Mouse (Mus musculus) megakaryocyte, embryonic 14.5 days (primary cell): ENCODE data around the gene Pip4k2c. TPM values are rescaled to one million over a fixed set of nuclear protein-coding genes. Genes with fewer than 3 reads are reported as not detected.
A peak's percentile ranks its signal among the peaks of the same experiment; 100 is the strongest.
"Not testable (repeated sequence)": the region's sequence is repeated elsewhere in the genome, so short reads cannot be mapped to it uniquely, and the experiment has no call there.

Experiments used
- H3K27me3 ChIP-seq: replicated peaks from 2 replicates; pipeline ENCODE3; 2012; ENCODE audit warnings: inconsistent platforms
- H3K36me3 ChIP-seq: replicated peaks from 2 replicates; pipeline ENCODE3; 2012; ENCODE audit warnings: low read length, inconsistent platforms, mixed read lengths
- H3K4me1 ChIP-seq: 2 replicates; pipeline ENCODE4 v1.6.1; 2012; ENCODE audit warnings: inconsistent platforms
- H3K4me3 ChIP-seq: replicated peaks from 2 replicates; pipeline ENCODE3; 2012; ENCODE audit warnings: moderate library complexity, mild to moderate bottlenecking, inconsistent platforms
- H3K9me3 ChIP-seq: 2 replicates; pipeline ENCODE4 v1.6.1; 2012; ENCODE audit warnings: inconsistent platforms
- FLI1 ChIP-seq: IDR thresholded peaks from 2 replicates; pipeline ENCODE4 v1.6.1; 2012; ENCODE audit warnings: low read length, inconsistent platforms, mixed read lengths
- GATA1 ChIP-seq: IDR thresholded peaks from 3 replicates; pipeline ENCODE4 v1.6.1; 2012; ENCODE audit warnings: mixed read lengths, low read length, inconsistent platforms, borderline replicate concordance
- polyA plus RNA-seq: library from polyadenylated mRNA; stranded (reverse); fragments of >175 nt; gene quantifications from 2 replicates; pipeline ENCODE4 v1.2.3, GENCODE M21; 2012; ENCODE audit warnings: low replicate concordance; ENCODE audit not compliant: insufficient read depth

Gene Pip4k2c
- polyA plus RNA-seq, 1 experiment: 19.6 TPM

DNA sequence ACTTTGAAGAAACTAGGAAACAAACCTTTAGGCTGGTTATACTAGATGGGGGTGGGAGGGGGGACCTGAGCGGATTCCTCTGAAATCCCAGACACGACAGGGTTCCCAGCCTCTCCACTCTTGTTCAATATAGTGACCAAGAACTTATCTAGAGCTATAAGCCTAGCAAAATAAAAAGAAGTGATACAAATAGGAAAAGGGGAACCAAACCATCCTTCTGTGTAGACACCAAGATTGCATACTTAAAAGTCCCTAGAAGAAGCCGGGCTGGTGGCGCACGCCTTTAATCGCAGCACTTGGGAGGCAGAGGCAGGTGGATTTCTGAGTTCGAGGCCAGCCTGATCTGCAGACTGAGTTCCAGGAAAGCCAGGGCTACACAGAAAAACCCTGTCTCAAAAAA lies 58.1 kb downstream of the Pip4k2c start:
- Histone ChIP-seq H3K4me3 (no peak overlapping the region), H3K27me3 (peaks cover 2% of the 10 kb centered on the region), H3K36me3 (no peaks in the 10 kb centered on the region), H3K4me1 (peaks cover 19% of the 10 kb centered on the region), H3K9me3 (0 out of 2 replicates have a peak, but pooled peaks cover 4% of the 10 kb centered on the region)
- TF ChIP-seq GATA1: no peak
- TF ChIP-seq FLI1: no peak

DNA sequence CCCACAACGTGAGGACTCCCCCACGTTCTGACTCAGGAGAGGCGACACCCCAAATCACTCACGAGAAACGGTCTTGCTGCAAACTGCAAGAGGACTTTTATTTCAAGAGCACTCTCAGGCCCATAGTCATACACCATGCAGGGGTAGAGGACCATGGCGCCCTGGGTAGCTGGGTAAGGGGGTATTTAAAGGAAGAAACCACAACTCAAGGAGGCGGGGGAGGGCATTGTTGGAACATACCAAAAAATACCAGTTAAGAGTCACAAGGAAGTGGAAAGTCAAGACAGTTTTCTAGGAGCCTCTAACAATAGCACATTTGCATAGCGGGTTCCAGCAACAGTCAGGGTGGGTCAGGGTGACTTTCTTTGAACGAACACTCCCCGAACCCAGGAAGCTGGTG lies 58.8 kb downstream of the Pip4k2c start:
- not testable (repeated sequence) for H3K4me3 ChIP-seq, H3K36me3 ChIP-seq, H3K27me3 ChIP-seq, H3K9me3 ChIP-seq
- peaks cover 19% of the 10 kb centered on the region for H3K4me1 ChIP-seq

DNA sequence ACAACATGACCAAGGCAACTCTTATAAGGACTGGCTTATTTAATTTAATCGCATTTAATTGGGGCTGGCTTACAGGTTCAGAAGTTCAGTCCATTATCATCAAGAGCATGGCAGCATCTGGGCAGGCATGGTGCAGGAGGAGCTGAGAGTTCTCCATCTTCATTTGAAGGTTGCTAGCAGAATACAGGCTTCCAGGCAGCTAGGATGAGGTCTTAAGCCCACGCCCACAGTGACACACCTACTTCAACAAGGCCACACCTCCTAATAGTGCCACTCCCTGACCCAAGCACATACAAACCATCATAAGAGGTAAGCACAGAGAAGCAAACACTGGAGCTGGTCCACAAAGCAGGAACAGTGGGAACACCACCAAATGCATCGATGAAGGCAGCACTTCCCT lies 60.2 kb downstream of the Pip4k2c start:
- not testable (repeated sequence) for H3K4me3 ChIP-seq, H3K27me3 ChIP-seq, H3K36me3 ChIP-seq, H3K9me3 ChIP-seq
- H3K4me1 ChIP-seq: peaks cover 22% of the 10 kb centered on the region

- peak overlapping the region; percentile 68 for H3K4me3 ChIP-seq
- TF ChIP-seq GATA1 (no peak), FLI1 (no peak)
- H3K36me3 ChIP-seq: no peaks in the 10 kb centered on the region
- H3K9me3 ChIP-seq: 0 out of 2 replicates have a peak, but pooled peaks cover 4% of the 10 kb centered on the region
- H3K4me1 ChIP-seq: peaks cover 22% of the 10 kb centered on the region
- peaks cover 4% of the 10 kb centered on the region for H3K27me3 ChIP-seq
Observed at GRCm38 (mm10) chr10:127150471-127150872, 60.9 kb downstream of the Pip4k2c start.

DNA sequence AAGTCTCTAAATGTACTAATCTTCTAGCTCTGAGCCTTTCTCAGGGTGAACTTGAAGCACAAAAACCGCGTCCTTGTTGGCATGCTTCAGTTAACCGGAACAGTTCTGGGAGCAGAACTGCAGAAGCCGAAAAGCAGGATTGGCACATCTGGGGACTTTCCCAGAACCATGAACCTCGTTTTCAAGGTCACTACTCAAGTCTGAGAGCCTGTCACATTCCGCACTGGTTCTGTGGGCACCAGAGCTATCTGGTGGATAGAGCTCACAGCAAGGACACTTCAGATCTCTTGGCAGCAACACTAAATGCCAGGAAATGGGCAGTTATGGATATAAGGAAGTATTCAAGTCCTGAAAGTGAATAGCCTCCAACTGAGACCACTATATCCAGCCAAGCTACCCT lies 64.2 kb downstream of the Pip4k2c start:
- TF ChIP-seq GATA1 (no peak), FLI1 (no peak)
- peaks cover 8% of the 10 kb centered on the region; the same call in 1 of the 2 replicates for H3K9me3 ChIP-seq
- no peaks in the 10 kb centered on the region for H3K36me3 ChIP-seq
- H3K27me3 ChIP-seq: peaks cover 4% of the 10 kb centered on the region
- no peak overlapping the region for H3K4me3 ChIP-seq
- H3K4me1 ChIP-seq: peaks cover 22% of the 10 kb centered on the region

Other genes starting within 250 kb of the Pip4k2c start
- 27.8 and 40.9 TPM in 2 replicates for gene Ctdsp2, start 232.9 kb downstream of the Pip4k2c start, polyA plus RNA-seq
- 0.70 TPM in 1 of 2 replicates, not detected in the other for gene Avil, start 210.9 kb downstream of the Pip4k2c start, polyA plus RNA-seq
- 19.8 and 35.4 TPM in 2 replicates for gene Tsfm, start 180.7 kb downstream of the Pip4k2c start, polyA plus RNA-seq
- 1.9 and 12.1 TPM in 2 replicates for gene Mettl1, start 170.2 kb downstream of the Pip4k2c start, polyA plus RNA-seq
- 0.08 TPM in 1 of 2 replicates, not detected in the other for gene Eef1akmt3, start 170.1 kb downstream of the Pip4k2c start, polyA plus RNA-seq
- gene Cyp27b1, start 163.3 kb downstream of the Pip4k2c start, polyA plus RNA-seq: 0.15 TPM in 1 of 2 replicates, not detected in the other
- gene March9, start 151.4 kb downstream of the Pip4k2c start, polyA plus RNA-seq: 1.3 and 3.3 TPM in 2 replicates
- 288 and 833 TPM in 2 replicates for gene Cdk4, start 148.1 kb downstream of the Pip4k2c start, polyA plus RNA-seq
- gene Tspan31, start 141.3 kb downstream of the Pip4k2c start, polyA plus RNA-seq: 4.8 and 51.5 TPM in 2 replicates
- 26.5 and 79.5 TPM in 2 replicates for gene Agap2, start 136.3 kb downstream of the Pip4k2c start, polyA plus RNA-seq
- gene Os9, start 90.5 kb downstream of the Pip4k2c start, polyA plus RNA-seq: 140 and 267 TPM in 2 replicates
- gene B4galnt1, start 46.4 kb downstream of the Pip4k2c start, polyA plus RNA-seq: 71.2 and 76.1 TPM in 2 replicates
- 0.23 and 0.76 TPM in 2 replicates for gene Slc26a10, start 30.9 kb downstream of the Pip4k2c start, polyA plus RNA-seq
- gene Arhgef25, start 21.5 kb downstream of the Pip4k2c start, polyA plus RNA-seq: not detected in 2 replicates
- 51.0 and 171 TPM in 2 replicates for gene Dtx3, start 15.9 kb downstream of the Pip4k2c start, polyA plus RNA-seq
- 6.6 and 11.4 TPM in 2 replicates for gene Kif5a, start 51.8 kb upstream of the Pip4k2c start, polyA plus RNA-seq
- gene Dctn2, start 54.8 kb upstream of the Pip4k2c start, polyA plus RNA-seq: 176 and 219 TPM in 2 replicates
- gene Mbd6, start 77.4 kb upstream of the Pip4k2c start, polyA plus RNA-seq: 245 and 640 TPM in 2 replicates
- gene Mars, start 100.2 kb upstream of the Pip4k2c start, polyA plus RNA-seq: 26.0 and 101 TPM in 2 replicates
- gene Arhgap9, start 110.4 kb upstream of the Pip4k2c start, polyA plus RNA-seq: 6.1 and 10.4 TPM in 2 replicates
- 0.02 TPM in 1 of 2 replicates, not detected in the other for gene Gli1, start 130.4 kb upstream of the Pip4k2c start, polyA plus RNA-seq
- gene Inhbe, start 142.8 kb upstream of the Pip4k2c start, polyA plus RNA-seq: not detected in 2 replicates
- not detected in 2 replicates for gene Inhbc, start 158.8 kb upstream of the Pip4k2c start, polyA plus RNA-seq
- gene R3hdm2, start 168.7 kb upstream of the Pip4k2c start, polyA plus RNA-seq: 139 and 346 TPM in 2 replicates